Mouse (Mus musculus): ENCODE data around the gene Utp4. TPM values are rescaled to one million over a fixed set of nuclear protein-coding genes. Genes with fewer than 3 reads are reported as not detected.

Utp4 gene
- total RNA-seq, 2 experiments from 2014 or later: 19.2 to 23.0 TPM

Other genes with a start within 250 kb of the Utp4 start
- gene Tango6, start 210.6 kb upstream of the Utp4 start, total RNA-seq (2021): 1 to 10 TPM; 8.8 to 9.5 TPM
- 1 to 10 TPM; 1.2 to 1.9 TPM for gene Has3, start 23.4 kb upstream of the Utp4 start, total RNA-seq (2021)
- 10 to 100 TPM; 19.9 to 21.0 TPM for gene Sntb2, start 42.1 kb downstream of the Utp4 start, total RNA-seq (2021)
- 10 to 100 TPM; 55.6 to 59.1 TPM for gene Vps4a, start 137.6 kb downstream of the Utp4 start, total RNA-seq (2021)
- 10 to 100 TPM; 49.4 to 49.6 TPM for gene Pdf, start 155.0 kb downstream of the Utp4 start, total RNA-seq (2021)
- gene Cog8, start 163.1 kb downstream of the Utp4 start, total RNA-seq (2021): 10 to 100 TPM; 18.6 to 18.9 TPM
- gene Nip7, start 163.2 kb downstream of the Utp4 start, total RNA-seq (2021): 10 to 100 TPM; 19.5 to 24.2 TPM
- gene Tmed6, start 172.0 kb downstream of the Utp4 start, total RNA-seq (2021): not detected
- 10 to 100 TPM; 14.4 to 15.0 TPM for gene Terf2, start 202.9 kb downstream of the Utp4 start, total RNA-seq (2021)